Mouse (Mus musculus): ENCODE data around the gene Sik2. TPM values are rescaled to one million over a fixed set of nuclear protein-coding genes. Genes with fewer than 3 reads are reported as not detected.

Gene Sik2
- total RNA-seq, 2 experiments from 2014 or later: 48.8 to 49.8 TPM

DNA sequence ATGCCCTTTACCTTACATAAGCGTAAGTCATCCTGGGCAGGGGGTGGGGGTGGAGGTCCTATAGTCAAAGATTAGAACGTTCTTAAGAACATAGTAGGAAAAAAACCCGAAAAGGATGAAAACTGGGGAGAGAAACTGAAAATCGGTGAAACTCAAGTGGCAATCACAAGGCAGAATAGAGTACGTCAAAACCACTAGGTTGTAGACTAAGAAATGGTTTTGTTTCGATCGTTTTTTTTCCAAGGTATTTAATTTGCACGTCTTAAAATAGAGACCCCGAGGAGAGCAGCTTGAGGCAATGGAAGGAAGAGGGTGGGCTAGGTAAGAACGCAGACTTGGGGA, 1.2 kb downstream of the Sik2 start:
- DNase-seq (ENCODE audit: extremely low spot score in 1 of 2, low spot score in 2 of 2): no peak
- intact Hi-C loops (cut with DNase I): loop anchor here (2.0 to 5.0 kb wide), 2 partner anchors 110 to 151 kb away; no protein-coding TSS in a partner anchor

DNA sequence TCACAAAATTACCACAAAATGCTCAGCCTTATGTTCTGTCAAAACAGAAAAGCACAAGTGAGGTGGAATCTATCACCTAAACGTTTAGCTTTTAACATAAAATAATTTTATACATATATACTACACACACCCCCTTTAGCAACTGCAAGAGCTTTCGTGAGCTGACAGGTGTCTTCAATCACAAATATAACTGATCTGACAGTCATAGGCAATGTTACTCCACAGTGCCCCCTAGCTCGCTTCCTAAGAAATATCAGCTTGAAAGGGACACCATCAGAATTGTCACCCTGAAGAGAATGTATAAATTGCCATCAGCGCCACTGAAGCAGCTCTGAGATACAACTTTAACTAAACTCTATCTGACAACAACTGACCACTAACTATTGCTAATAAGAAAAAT, 2.0 kb downstream of the Sik2 start:
- intact Hi-C loops (cut with DNase I): loop anchor here (5.0 kb wide), 1 partner anchor 110 kb away; no protein-coding TSS in a partner anchor
- DNase-seq (ENCODE audit: extremely low spot score in 1 of 2, low spot score in 2 of 2): peak; percentile 17 to 60

DNA sequence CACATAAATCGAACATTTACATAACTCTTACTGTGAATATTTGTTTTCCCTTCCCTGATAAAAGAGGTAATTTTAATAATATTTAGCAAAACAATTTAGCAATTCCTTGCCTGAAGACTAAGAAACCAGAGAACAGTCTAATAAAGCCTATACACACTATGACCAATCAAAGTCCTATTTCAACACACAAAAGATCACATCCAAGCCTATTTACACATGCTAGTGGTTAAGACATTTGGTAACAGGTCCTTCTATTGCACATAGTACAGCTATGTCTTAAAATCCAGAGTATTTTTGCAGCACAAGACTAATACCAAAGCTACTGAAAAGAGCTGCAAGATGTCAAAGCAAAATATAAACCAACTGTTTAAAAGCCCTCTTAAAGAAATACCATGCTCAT, 4.8 kb downstream of the Sik2 start:
- intact Hi-C loops (cut with DNase I): no loop called here
- no peak for DNase-seq (ENCODE audit: extremely low spot score in 1 of 2, low spot score in 2 of 2)

DNA sequence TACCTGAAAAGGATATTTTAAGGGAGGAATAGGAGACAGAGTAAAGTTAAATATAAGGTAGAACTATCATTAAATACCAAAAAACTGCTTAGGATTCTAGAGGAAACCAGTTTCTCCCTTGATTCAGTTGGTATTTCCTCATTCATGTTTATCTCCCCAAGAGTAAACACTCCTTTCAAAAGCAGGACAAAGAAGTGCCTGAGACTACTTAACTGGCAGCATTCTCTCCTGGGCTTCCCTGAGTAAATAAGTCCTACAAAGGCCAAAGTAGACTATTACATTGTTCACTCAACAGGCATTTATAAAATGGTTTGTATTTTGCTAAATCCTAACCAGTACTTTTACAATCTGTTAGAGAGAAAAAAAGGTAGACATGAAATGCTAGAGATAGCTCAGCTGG, 22.2 kb downstream of the Sik2 start:
- no peak for DNase-seq (ENCODE audit: extremely low spot score in 1 of 2, low spot score in 2 of 2)
- intact Hi-C loops (cut with DNase I): no loop called here

DNA sequence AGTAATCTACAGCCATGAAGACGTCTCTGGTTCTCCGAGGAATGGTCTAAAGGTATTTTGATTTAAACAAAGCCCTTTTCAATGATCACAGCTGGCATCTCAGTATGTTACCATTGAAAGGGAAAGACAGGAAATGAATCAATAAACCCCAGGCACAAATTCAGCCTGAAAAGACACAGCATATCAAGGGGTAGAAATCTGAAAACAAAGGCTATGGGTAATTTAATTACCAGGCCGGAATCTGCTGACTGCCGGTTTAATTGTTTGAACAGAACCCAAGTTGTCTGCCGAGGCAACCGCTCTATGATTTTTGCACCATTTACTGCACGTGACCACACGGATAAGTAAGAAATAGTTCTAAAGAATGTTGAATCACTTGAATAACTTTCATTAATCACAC, 22.8 kb downstream of the Sik2 start:
- DNase-seq (ENCODE audit: extremely low spot score in 1 of 2, low spot score in 2 of 2): no peak
- intact Hi-C loops (cut with DNase I): no loop called here

DNA sequence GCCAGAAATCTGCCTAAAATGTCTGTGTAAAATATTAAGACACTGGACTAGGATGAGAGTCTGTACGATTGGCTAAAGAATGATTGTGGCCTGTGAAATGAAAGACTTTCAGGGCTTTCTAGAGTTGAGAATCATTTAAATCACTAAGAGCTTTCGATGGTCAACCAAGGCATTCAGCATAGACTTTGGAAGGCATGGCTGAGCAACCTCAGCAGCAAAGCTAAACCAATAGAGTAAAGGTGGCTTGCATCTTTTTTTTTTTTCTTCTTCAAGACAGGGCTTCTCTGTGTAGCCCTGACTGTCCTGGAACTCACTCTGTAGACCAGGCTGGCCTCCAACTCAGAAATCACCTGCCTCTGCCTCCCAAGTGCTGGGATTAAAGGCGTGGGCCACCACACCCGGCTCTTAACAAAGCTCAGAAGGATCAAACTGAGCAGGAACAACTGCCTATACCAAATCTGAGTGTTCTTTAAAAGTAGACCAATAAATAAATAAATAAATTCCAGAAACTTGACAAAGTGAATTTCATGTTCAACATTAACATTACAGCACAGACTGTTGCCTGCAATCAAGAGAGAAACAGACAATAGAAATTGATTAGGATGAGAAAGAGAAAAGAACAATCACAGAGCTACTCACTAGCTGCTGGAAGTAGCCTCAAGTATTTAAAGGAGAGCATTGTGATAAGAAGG, 27.2 kb downstream of the Sik2 start:
- no peak for DNase-seq (ENCODE audit: extremely low spot score in 1 of 2, low spot score in 2 of 2)
- intact Hi-C loops (cut with DNase I): no loop called here

DNA sequence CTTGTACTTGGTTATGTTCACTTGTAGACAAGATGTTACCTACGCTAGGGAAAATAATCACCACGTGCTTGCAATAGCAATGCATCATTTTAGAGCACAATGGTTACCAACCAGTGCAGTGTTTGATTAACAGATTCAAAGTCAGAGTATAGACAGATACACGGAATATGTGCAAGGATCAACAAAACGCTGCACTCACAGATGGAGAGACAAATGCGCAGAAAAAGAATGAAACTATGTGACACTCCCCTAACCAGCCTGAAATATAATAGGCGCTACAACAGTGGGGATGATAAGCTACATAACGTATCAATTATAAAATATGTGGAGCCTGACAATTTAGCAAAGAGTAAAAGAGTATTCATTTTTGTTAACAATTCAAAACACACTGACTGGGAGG, 34.2 kb downstream of the Sik2 start:
- intact Hi-C loops (cut with DNase I): no loop called here
- DNase-seq (ENCODE audit: extremely low spot score in 1 of 2, low spot score in 2 of 2): no peak

DNA sequence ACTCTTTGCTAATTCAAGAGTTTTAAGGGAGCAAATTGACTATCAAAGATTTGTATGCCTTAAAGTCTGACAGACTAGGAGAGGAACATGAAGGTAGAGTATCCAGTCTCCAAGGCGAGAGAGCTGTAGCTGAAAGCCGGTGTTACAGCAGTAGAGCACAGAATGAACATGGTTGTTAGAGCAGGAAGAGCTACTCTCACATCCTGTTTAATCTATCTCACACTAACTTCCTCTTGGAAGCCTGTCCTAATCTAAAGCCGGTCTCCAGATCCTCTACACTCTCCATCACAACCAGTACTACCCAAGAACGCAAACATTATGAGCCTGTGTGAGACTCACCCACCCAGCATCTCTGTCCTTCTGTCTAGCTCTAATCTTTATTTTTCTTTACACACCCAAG, 38.5 kb downstream of the Sik2 start:
- intact Hi-C loops (cut with DNase I): no loop called here
- DNase-seq (ENCODE audit: extremely low spot score in 1 of 2, low spot score in 2 of 2): no peak

DNA sequence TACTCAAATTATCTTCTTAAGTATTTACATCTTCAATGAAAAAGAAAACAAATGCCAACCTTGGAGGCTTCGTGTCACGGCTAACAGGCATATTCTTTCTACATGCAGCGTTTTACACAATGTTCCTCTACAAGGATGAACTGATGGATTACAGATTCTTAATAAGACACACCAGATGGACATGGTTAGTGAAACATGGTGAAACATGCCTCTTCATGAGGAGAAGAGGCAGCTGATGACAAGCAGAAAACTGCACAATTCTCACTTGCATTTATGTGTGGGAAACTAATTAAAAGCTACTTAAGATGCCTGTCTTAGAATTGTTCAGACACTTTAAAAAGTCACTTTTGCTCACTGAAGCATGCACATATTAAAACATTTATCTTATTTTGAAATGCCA, 39.6 kb downstream of the Sik2 start:
- DNase-seq (ENCODE audit: extremely low spot score in 1 of 2, low spot score in 2 of 2): no peak
- intact Hi-C loops (cut with DNase I): no loop called here

DNA sequence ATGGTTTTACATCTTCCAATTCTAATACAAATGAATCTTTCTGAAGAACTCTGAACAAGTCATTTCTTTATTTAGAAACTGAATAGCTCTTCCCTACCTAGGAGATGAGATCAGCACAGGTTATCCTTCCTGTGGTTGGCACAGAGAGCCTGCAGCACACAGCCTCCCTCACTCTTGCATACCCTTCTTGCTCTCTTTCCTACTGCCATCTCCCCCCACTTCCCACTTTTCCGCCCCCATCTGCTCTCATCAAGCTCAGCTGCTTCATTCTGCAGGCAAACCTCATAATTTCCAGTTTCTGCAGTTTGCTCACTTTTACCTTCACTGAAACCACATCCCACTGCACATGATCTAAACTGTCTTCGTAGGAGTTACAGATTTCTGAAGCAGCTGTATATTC, 42.6 kb downstream of the Sik2 start:
- intact Hi-C loops (cut with DNase I): no loop called here
- DNase-seq (ENCODE audit: extremely low spot score in 1 of 2, low spot score in 2 of 2): no peak

DNA sequence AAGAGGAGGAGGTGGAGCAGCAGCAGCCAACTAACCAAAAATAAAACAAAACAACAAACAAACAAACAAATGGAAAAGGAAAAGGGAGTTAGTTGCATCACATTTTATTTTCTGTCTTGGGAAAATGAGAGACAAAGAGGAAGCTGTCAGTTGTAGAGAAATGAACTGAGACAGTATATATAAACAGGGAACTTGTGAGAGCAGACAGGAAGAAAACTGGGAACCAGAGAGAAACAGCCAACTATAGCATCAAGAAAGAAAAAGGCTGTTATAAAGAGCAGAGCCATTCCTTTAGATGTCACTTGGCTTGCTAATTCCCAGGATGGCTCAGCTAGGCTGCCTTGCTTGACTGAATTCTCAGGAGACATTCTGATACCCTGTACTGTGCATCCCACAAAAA, 43.5 kb downstream of the Sik2 start:
- intact Hi-C loops (cut with DNase I): no loop called here
- DNase-seq (ENCODE audit: extremely low spot score in 1 of 2, low spot score in 2 of 2): no peak

DNA sequence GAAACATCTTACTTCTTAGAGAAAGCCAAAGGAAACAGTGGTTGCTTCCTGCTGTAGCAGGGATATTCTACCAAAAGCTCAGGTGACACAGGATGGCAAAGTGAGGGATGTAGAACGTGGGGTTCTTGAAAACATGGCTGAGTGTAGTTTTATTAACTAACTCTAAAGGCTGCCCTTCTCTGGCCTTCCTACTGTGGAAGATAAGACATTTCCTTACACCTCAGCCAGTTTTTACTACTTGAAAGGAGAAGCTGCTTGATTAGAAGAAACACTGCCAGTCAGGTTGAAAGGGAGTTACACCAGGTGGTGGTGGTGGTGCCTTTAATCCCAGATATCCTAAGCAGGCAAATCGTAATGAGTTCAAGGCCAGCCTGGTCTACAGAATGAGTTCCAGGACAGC, 44.0 kb downstream of the Sik2 start:
- intact Hi-C loops (cut with DNase I): no loop called here

DNA sequence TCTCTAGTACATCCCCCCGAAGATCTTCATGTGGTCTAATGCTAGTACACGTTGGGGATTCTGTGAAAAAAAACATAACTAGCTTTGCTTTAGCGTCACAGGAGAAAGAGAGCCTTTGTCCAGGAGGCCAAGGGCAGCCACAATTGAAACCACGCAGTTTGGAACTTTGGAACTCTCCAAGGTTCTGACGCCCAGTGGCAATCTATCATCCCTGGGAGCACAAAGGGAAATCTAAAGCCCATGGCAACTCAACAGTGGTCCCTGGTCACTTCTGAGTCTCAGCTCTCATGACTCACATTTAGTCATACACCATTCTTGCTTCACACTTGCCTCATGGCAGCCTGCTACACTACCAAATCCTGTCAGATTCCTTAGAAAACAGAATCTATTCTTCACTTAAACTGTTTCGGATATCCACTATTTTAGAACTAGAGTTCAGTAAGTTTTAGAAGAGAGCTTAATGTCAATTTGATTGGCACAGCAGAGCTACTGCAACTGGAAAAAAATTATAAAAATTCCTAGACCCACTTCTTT, 50.9 kb downstream of the Sik2 start:
- intact Hi-C loops (cut with DNase I): no loop called here
- no peak for DNase-seq (ENCODE audit: extremely low spot score in 1 of 2, low spot score in 2 of 2)

More for the DNA sequence above, 44.0 kb downstream of the Sik2 start:
- DNase-seq (ENCODE audit: extremely low spot score in 1 of 2, low spot score in 2 of 2): no peak

DNA sequence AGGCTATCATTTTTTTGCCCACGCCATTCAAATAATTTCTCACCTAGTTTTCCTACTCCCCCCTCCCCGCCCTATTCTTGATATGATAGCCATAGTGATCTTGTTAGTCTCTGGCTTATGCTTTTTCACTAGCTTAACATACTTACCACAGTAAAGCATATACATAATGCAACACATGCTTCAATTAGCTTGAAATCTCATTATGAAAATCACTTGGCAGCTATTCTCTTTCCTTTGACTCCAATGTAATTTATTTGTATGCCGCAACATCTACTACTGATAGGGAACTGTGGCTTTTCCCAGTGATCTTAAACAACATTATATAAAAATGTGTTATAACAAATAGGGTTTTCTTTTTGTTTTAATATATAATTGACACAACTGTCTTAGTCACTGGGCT, 53.7 kb downstream of the Sik2 start:
- intact Hi-C loops (cut with DNase I): no loop called here
- no peak for DNase-seq (ENCODE audit: extremely low spot score in 1 of 2, low spot score in 2 of 2)

DNA sequence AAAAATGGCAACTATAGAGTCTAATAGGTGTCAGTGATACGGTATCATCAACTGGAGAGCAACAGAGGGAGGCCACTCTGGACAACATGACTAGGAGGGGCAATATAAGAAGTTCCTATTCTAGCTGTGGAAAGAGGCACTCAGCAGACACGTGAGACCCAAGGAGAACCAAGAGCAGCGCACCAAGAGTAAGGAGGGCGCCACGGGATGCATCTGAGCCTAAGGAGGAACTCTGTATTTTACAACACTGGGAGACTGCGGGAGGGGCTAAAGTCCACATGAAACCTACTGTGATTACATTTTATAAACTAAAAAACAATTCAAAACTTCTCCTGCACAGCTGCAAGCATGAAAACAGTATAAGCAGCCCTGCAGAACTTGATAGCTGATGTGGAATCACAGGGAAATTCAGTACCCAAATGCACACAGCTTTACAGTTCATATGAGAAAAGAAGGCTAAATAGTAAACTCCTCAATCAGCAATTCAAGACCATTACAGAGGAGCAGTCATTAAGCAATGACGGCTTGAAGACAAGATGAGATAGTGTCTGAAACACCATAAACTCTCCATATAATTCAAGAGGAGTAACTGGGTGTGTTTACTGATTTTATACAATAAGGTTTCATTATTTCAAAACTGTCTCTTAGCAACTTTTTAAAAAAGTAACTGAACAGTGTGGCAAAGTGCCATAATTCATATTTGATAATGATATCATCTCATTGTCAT, 60.6 kb downstream of the Sik2 start:
- intact Hi-C loops (cut with DNase I): no loop called here
- no peak for DNase-seq (ENCODE audit: extremely low spot score in 1 of 2, low spot score in 2 of 2)

DNA sequence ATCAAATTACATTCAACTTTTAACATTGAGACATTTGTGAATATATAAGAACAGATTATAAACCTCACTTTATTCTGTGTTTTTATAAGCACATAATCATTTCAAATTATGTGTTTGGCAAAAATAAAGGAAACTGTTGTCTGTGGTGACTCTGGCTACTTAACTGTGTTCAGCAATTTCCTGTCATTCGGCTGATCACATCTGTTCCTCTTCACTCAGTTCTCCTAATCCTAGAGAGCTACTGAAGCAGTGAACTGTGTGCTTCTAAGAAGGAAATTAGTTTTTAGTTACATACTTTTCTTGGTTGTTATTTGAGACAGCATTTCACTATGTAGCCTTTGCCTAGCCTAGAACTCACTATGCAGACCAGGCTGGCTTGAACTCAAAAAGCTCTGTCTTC, 62.5 kb downstream of the Sik2 start:
- intact Hi-C loops (cut with DNase I): no loop called here
- DNase-seq (ENCODE audit: extremely low spot score in 1 of 2, low spot score in 2 of 2): no peak

DNA sequence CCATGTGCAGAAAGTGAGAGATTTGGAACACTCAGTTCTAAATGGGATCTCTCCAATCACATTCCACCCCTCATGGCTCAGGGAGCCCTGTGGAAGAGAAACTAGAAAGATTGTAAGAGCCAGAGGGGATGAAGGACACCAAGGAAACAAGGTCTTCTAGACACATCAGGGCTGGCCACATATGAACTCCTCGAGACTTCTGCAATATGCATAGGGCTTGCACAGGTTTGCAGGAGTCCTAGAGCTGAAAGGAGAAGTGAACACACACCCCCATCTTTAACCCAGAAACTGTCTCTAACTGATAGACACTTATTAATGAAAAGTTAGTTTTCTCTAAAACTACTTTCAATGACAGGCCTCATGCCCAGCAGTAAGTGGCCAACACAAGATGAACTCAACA, 64.0 kb downstream of the Sik2 start:
- intact Hi-C loops (cut with DNase I): no loop called here
- DNase-seq (ENCODE audit: extremely low spot score in 1 of 2, low spot score in 2 of 2): no peak

DNA sequence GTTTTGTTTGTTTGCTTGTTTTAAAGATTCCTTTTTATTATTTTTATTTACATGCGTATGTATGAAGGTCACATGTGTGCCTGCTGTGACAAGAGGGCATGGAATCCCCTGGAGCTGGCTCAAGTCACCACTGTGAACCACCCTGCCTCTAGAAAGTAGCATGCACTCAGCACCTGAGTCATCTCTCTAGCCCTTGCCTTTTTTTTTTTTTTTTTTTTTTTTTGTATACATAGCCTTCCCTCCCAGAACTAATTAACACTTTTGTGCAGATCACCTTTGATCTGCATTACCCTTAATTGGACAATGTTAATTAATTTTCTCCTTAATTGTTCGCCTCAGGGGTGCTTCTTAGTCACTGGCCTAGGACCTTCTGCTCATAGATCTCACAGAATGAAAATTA, 66.2 kb downstream of the Sik2 start:
- DNase-seq (ENCODE audit: extremely low spot score in 1 of 2, low spot score in 2 of 2): no peak
- intact Hi-C loops (cut with DNase I): no loop called here

DNA sequence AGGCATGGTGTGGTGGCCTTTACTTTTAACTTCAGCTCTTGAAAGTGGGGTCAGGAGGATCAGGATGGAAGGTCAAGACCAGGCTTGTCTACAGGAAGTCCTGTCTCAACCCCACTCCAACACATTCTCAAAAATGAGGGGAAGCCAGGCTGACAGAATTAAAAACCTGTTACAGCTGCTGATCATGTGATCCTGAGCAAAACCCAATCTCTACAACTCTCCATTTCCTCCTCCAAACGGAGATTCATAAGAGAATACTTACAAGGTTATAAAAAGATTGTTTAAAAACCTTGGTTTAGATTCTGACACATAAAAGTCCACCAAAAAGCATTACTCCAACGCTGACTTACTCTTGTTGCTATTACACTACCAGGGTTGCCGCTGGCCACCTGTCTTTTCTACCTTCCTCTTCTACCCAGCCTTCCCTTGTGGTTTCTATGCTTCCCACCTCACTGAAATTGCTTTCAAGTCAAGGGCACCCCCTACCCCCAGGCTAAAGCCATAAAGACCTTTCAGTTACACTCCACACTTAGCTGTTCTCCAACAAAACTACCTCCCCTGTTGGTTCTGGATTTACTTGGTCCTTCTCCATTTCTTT, 67.0 kb downstream of the Sik2 start:
- DNase-seq (ENCODE audit: extremely low spot score in 1 of 2, low spot score in 2 of 2): no peak
- intact Hi-C loops (cut with DNase I): no loop called here

DNA sequence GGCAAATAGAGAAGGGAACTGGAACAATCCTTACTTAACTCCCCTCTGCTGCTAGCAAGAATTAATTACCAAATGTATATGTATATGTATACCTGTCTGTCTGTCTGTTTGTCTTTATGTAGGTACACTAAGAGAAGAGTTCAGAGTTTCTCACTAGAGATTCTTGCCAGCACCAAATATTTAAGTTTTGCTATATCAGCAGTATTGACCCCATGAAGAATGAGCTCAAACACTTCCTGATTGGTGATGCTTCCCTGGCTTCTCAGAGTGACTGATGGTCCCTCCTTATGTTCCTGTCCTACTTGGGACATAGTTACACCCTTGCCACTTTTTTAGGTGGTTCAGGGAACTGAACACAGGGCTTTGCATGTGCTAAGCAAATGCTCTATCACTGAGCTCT, 78.9 kb downstream of the Sik2 start:
- intact Hi-C loops (cut with DNase I): no loop called here
- no peak for DNase-seq (ENCODE audit: extremely low spot score in 1 of 2, low spot score in 2 of 2)
